Mouse (Mus musculus): ENCODE data around the gene Cd96.
A peak's percentile ranks its signal among the peaks of the same experiment; 100 is the strongest.

The Cd96 gene

GRCm38 (mm10) chr16:46036261-46036660 lies 83.8 kb downstream of the Cd96 start:
- no peak for DNase-seq (ENCODE audit: low read depth, low spot score)

DNA sequence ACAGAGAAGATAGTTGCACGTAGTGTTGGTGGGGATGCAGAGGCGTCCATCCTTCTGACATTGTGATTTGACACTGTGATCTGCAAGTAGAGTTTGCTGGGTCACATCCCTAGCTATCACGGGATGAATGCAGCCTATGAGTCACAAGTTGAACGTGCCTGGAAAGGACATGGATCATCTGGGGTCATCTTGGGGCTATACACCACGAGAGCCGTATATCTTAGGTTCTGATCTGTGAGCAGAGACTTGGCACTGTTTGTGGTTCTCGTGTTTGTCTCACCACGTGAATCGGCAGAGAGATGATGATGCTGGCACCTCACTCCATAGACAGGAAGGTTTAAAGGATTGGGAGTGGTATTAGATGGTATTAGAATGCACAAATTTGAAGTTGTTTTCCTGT lies 86.2 kb downstream of the Cd96 start:
- DNase-seq (ENCODE audit: low read depth, low spot score), result no peak

- no peak for DNase-seq (ENCODE audit: low read depth, low spot score)
Observed at GRCm38 (mm10) chr16:46022958-46023491, 97.0 kb downstream of the Cd96 start.

GRCm38 (mm10) chr16:46022189-46022928 lies 97.7 kb downstream of the Cd96 start:
- peak; percentile 86 for DNase-seq (ENCODE audit: low read depth, low spot score)

- DNase-seq (ENCODE audit: low read depth, low spot score), result no peak
Observed at GRCm38 (mm10) chr16:46021302-46021701, 98.7 kb downstream of the Cd96 start.

DNA sequence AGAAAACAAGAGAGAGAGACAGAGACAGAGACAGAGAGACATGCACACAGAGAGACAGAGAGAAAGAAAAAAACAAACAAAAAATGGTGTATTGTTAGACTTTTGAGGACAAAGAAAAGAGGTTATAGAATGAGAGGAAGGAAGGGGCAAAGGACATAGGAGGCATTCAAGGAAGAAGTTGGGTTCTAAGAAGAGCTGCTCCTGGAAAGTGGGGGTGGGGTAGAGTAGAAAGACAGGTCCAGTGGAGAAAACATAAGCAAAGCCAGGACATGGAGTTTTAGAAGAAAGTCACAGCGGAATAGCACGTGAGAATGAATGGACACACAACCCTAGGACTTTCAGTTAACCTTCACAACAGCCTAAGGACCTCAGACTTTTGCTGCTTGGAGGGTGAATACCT lies 99.7 kb downstream of the Cd96 start:
- no peak for DNase-seq (ENCODE audit: low read depth, low spot score)

GRCm38 (mm10) chr16:46019799-46020198 lies 100.3 kb downstream of the Cd96 start:
- no peak for DNase-seq (ENCODE audit: low read depth, low spot score)

DNA sequence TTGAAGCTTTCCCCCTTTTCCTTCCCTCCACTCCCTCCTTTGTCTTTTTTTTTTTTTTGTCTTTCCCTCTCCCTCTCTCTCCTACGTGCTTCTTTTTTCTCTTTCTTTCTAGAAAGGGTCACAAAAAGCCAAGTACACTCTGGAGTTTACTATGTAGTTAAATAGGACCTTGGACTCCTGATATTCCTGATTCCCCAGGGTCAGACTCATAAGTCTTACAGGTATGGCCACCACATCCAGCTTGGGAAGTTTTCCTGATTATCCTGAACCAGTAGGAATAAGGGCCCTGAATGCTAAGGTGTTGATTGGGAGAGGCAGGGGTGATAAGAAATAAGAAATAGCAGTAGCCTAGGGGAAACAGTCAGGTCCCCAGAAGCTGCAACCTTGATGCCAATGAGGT lies 100.7 kb downstream of the Cd96 start:
- no peak for DNase-seq (ENCODE audit: low read depth, low spot score)

- peak; percentile 14 for DNase-seq (ENCODE audit: low read depth, low spot score)
Observed at GRCm38 (mm10) chr16:46011696-46012095, 108.4 kb downstream of the Cd96 start.

GRCm38 (mm10) chr16:46010906-46011220 lies 109.2 kb downstream of the Cd96 start:
- peak; percentile 18 for DNase-seq (ENCODE audit: low read depth, low spot score)

- peak; percentile 93 for DNase-seq (ENCODE audit: low read depth, low spot score)
Observed at GRCm38 (mm10) chr16:46010153-46010905, 109.7 kb downstream of the Cd96 start, which contains the start of gene Plcxd2. Plcxd2 (minus strand) TSS chr16:46010218.

DNA sequence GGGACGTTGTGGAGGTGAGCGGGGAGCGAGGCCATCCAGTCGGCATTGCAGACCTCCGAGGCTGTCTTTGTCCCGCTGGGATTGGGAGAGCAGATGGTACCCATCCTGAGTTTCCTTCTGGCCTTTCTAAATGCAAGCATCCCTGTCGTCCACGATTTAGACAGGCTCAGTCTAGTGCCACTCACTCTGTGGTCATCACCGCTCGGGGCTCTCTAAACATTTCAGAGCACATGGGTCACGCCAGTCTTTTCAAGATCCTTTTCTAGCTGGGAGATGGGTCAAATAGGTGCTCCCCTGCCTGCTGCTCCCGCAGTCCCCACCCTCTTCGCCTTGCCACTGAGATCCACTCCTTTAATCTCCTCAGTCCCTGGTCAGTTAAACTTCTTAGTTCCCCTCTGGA lies 110.3 kb downstream of the Cd96 start:
- peak; percentile 6 for DNase-seq (ENCODE audit: low read depth, low spot score)

GRCm38 (mm10) chr16:46008766-46009165 lies 111.3 kb downstream of the Cd96 start:
- DNase-seq (ENCODE audit: low read depth, low spot score), result no peak

DNA sequence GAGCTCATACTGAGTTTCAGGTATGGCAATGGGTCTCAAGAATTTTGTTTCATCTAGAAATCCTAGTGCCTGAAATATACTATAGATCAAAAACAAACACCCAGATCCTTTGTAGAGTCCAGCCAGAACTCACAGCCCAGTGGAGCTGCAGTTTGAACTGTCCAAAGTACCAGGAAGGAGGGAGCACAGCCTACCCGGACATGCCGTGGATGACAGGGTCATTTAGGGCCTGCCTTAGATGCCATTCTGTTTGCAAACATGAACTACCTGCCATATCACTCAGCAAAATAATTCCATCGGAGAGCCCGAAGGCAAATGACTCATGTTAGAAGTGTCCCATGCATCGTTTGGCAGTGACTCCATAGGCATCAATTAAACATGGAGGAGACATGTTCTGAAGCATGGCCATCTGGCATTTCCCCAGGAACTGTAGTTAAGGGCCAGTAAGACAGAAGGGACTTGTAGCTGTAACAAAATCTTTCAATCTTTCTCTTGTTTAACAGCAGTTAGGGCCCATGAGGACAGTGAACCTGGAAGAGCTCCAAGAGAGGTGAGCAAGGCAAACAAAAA lies 111.9 kb downstream of the Cd96 start:
- no peak for DNase-seq (ENCODE audit: low read depth, low spot score)

- DNase-seq (ENCODE audit: low read depth, low spot score), result no peak
Observed at GRCm38 (mm10) chr16:46006261-46006660, 113.8 kb downstream of the Cd96 start.

GRCm38 (mm10) chr16:46001550-46002166 lies 118.4 kb downstream of the Cd96 start:
- DNase-seq (ENCODE audit: low read depth, low spot score), result no peak

- no peak for DNase-seq (ENCODE audit: low read depth, low spot score)
Observed at GRCm38 (mm10) chr16:46000976-46001375, 119.1 kb downstream of the Cd96 start.

GRCm38 (mm10) chr16:45999374-46000191 lies 120.5 kb downstream of the Cd96 start:
- DNase-seq (ENCODE audit: low read depth, low spot score), result no peak

GRCm38 (mm10) chr16:45998231-45998630 lies 121.8 kb downstream of the Cd96 start:
- no peak for DNase-seq (ENCODE audit: low read depth, low spot score)

DNA sequence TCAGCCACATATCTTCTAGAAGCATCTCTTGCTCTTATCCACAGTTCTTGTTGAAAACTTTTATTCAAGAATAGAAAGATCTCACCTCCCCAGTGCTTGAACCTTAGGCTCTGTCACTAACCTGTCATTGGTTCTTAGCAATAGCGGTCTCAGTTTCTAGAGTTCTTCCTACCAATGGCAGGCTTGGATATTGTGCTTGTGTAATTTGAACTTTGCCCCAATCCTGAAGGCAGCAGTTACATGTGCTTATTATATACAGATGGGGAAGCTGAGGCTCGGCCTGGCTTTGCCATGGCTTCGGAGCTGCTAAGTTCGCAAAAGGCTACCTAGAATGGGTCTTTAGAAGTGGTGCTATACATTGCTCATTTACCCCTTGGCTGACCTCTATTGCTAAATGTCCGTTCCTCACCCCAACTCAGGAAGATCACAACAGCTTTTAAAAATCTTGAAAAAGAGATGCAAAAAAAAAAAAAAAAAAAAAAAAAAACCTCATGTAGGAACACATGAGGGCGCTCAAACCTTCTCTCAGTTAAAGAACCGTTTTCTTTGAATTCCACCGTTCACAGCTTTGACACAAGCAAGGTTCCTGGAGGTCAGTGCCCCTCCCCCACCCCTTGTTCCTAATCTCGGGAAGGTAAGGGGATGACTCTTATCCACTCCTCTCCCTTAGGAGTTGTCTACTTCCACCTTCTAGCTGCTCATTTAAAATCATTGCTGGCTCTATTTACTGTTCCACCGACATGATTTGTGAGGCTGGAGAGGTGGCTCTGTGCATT lies 129.0 kb downstream of the Cd96 start:
- DNase-seq (ENCODE audit: low read depth, low spot score), result peak; percentile 65
